Mouse (Mus musculus): Measurements from ENCODE around the gene Zbed3.

Zbed3 gene

GRCm38 (mm10) chr13:95323400-95323799 is at the start of gene Zbed3:
Zbed3 (plus strand) TSS chr13:95323612.
- no peak for DNase-seq (ENCODE audit: low spot score in 2 of 2)

DNA sequence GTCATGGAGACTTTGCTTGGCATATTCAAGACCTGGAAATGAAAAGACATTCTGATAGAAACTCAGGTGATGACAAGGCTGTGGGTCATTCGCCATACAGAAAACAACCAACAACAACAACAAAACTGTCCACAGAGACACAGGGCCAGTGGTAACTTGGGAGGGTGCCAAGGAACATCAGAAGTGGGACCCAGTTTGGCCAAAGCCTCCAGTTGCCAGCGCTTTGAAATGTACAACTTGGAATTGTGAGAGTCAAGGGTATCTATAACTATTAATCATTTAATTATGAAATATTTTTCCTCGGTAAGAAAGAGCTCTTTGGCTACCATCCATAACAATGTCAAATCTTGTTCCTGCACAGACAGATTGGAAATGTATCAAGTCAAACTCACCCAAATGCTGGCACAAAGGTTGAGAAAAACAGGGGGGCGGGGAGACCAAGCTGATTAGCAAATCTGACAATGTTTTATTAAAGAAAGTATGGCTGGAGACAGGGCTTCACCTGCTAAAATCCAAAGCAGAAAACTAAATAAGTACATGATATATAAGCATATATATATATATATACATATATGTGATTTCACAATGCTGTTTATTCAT is 44.9 kb upstream of the Zbed3 start:
- DNase-seq (ENCODE audit: low spot score in 2 of 2): no peak

DNA sequence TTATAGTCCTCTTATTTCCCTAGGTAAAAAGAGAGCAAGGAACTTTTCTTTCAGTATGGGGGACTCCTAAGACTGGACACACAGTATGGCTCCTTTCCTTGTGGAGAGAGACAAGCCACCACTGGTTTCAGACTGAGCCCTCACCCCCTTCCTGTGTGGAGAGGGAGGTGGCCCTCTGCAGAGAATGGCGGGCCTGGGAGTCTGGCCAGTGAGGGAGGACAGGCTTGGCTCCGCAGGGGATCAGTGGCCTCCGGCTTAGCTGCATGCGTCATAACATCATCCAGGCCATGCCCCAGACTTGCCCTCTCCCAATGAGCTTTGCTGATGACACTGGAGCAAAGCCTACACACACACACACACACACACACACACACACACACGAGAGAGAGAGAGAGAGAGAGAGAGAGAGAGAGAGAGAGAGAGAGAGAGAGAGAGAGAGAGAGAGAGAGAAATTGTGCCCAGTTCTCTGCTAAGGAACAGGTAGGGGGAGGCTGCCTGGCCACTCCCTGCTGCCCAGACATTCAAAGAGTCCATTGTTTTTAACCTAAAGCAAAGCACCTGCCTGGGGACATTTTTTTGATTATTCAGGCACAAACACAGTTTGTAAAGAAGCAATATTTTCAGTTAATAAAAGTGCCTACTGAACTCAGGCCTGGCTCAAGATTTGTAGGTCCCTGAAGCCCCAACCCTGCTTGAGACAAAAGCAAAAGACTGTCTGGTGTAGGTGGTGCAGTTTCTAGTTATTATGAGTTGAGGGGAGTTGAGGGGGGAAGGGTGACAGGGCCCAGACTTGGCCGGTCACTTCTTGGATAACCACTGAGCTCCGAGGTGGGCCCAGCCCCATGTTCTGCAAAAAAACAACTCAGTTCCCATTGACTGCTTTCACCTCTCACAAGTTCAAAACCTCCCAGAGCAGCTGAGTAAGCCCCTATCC is 41.4 kb upstream of the Zbed3 start:
- DNase-seq (ENCODE audit: low spot score in 2 of 2): no peak

- DNase-seq (ENCODE audit: low spot score in 2 of 2): peak in 1 of 2 experiments; percentile 35
Measured at GRCm38 (mm10) chr13:95286989-95287388, 36.4 kb upstream of the Zbed3 start.

DNA sequence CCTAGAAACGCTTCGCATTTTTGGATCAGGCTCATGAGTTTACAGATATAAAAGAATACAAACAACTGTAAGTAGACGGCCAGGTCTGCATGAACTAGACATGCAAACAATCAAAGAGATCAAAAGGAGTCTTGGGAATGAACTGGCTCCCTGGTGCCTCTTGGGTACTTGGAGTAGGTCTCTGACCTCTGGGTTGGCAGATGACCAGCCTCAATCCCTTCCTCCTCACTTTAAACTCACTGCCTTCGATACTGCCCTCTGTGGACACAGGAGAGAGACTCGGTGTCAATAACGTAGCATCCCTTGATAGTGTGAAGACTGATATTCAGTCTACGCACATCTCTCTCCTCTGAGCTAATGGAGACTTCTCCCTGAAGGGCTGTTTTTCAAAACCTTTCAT is 35.4 kb upstream of the Zbed3 start:
- no peak for DNase-seq (ENCODE audit: low spot score in 2 of 2)

- no peak for DNase-seq (ENCODE audit: low spot score in 2 of 2)
Measured at GRCm38 (mm10) chr13:95291983-95292382, 31.4 kb upstream of the Zbed3 start.

DNA sequence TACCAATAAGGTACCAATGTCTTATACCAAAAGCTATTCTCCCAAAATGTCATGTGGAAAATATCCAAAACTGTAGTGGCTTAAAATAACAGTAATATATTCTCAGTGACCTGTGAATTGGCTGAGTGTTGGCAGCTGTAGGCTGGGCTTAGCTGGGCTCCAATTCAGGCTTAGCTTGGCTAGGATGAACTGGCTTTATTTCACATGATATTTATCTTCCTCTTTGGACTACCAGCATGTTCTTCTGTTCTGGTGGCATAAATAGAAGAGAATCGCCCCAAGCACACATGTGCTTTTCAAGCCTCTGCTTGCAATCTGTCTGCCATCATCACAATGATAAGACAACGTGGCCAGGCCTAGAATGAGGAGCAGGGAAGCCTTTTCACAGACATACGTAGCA is 23.5 kb upstream of the Zbed3 start:
- no peak for DNase-seq (ENCODE audit: low spot score in 2 of 2)

DNA sequence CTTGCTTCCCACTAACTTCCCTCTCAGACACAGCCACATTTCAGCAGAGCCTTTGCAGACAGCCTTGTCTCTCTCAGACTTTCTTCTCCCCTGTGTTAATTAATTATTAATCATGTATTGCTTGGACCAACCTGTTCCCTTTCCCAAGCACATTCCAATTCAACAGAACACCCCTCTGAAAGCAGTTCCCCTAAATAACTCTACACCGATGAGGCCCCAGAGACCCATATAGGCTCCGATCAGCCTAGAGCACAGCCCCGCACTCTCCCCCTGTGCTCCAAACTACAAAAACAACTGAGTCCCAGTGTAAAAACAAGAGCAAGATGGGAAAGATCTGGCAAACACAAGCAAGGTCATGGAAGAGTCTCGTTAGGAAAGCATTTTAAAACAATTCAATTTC is 16.8 kb upstream of the Zbed3 start:
- DNase-seq (ENCODE audit: low spot score in 2 of 2): no peak

- no peak for DNase-seq (ENCODE audit: low spot score in 2 of 2)
Measured at GRCm38 (mm10) chr13:95307100-95307655, 16.2 kb upstream of the Zbed3 start.

GRCm38 (mm10) chr13:95312016-95312415 is 11.4 kb upstream of the Zbed3 start:
- DNase-seq (ENCODE audit: low spot score in 2 of 2): no peak

DNA sequence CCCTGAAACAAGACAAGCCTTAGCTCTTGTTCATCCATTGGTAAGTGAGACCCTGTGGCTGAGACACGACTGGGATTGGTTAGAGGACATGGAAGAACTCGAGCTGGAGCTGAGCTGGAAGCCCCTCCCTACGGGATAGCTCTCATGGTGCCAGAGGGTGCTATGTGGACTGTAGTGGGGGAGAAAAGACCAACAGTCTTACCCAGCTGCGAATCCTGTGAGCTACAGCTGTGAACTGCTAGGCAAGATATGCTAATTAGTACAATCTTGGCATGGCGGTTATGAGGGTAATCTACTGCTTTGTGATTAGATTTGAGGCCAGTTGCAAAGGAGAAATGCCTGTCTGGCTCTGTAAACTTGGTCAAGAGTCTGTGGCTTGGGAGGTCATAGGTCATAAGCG is 4.3 kb upstream of the Zbed3 start:
- no peak for DNase-seq (ENCODE audit: low spot score in 2 of 2)

DNA sequence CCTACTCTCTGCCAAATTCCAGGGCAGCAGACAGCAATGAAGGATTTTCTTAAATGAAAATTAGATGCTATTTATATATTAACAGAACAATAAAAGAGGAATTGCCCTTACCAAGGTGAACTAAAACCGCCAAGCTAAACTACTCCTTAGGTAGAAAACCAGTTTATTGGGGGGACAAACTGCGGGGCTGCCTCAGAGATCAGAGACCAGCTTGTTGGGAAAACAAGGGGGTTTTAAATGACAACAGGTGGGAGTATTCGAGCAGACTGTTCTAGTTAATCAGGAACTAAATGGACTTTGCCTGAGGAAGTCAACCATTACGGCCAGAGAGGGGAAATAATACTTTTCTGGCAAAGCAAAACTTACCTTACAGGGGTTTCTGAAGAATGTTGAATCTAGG is 3.0 kb upstream of the Zbed3 start:
- DNase-seq (ENCODE audit: low spot score in 2 of 2): no peak

GRCm38 (mm10) chr13:95323950-95324625 is 676 bp downstream of the Zbed3 start:
- peak in 1 of 2 experiments; percentile 76 for DNase-seq (ENCODE audit: low spot score in 2 of 2)

DNA sequence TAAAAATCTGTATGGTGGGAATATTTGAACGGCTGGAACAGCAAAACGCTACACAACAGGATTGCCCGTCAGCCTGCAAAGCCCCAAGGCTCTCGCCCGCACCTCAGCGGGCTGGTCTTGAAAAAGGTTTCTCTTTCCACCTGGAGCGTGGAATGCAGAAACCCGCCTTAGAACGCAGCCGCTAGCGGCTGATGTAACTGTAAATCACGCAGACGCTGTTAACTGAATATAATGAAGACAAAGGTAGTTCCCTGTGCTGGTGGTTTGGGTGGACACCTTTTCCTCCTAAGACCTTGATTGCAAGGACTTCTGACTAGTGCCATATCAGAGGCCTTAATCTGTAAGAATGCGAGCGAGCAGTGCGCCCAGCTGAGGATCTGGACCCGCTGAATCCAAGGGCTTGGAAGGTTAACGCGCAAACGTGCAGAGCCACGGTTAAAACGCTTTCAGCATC is 1.2 kb downstream of the Zbed3 start:
- peak; percentile 14 to 24 for DNase-seq (ENCODE audit: low spot score in 2 of 2)

- peak; percentile 49 to 70 for DNase-seq (ENCODE audit: low spot score in 2 of 2)
Measured at GRCm38 (mm10) chr13:95325080-95325906, 1.9 kb downstream of the Zbed3 start.

GRCm38 (mm10) chr13:95325907-95326550 is 2.6 kb downstream of the Zbed3 start:
- DNase-seq (ENCODE audit: low spot score in 2 of 2): no peak

GRCm38 (mm10) chr13:95326611-95327344 is 3.4 kb downstream of the Zbed3 start:
- no peak for DNase-seq (ENCODE audit: low spot score in 2 of 2)

DNA sequence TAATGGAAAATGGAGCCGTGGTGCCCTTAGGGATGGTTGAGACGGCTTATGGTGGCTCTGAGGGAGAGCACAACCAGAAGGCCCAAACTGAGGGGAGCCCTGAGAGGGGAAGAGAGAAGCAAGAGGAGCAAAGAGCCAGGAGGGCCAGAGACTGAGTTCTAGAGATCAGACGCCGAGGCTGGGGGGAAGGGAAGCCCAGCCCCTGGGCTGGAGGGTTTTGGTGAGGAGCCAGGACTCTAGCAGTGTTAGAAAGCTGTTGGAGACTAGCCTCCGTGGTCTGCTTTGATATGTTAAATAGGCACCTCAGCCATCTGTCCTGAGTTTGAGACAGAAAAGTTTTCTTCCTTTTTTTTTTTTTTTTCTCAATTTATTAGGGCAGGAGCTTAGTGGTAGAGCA is 3.9 kb downstream of the Zbed3 start:
- DNase-seq (ENCODE audit: low spot score in 2 of 2): no peak

DNA sequence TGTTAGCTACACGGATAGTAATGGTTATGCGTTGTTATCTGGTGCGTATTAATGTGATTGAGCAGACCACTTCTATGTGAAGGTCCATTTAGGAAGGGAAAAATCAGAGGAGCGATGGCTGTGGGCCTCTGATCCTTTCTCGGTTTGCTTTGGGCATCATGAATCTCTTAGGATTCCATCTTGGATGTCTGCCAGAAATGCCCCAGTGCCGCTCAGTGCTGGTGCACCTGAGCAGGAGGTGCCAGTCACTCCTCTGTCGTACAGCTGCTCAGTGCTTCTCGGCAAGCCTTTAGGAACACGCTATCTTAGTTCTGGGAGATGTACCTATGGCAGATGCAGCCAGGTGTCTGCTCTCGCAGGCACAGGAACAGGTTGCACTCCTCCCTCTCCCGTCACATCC is 5.4 kb downstream of the Zbed3 start:
- no peak for DNase-seq (ENCODE audit: low spot score in 2 of 2)

DNA sequence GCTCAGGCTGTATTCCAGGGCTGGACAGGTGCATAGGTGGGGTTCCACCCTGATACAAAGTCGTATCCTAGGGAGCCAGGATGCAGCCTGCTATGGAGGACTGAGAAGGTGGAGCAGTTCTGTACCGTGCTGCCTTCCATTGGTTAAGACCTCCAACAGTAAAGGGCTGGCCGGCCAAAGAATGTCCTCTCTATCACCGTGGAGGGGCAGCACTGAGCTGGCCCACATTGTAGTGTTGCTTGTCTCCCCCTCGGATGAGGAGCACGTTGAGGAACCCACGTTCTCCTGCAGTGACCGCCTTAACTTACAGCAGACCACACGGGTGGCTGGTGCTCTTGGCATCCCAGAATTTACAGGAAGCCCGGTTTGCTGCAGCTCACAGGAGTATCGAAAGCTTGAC is 7.1 kb downstream of the Zbed3 start:
- DNase-seq (ENCODE audit: low spot score in 2 of 2): no peak
